Comparison of ENCODE assay signal across 10 mouse cellular contexts in genomic region chr4:109445397-109445796, GRCm38 (mm10). TPM values are rescaled to one million over a fixed set of nuclear protein-coding genes. Genes with fewer than 3 reads are reported as not detected.
DNase-seq lines count a peak whose midpoint lies in the region; ATAC-seq lines count a peak whose summit lies in the region.
"Had no signal": no experiment of that assay in that cellular context is flagged by ENCODE, and none has a peak within 500 bp of the region (broad histone marks: within the 10 kb centered on the region; RNA-seq: fewer than 3 reads in every experiment).

No protein-coding gene starts in this region.

- WGBS in forebrain, embryonic 10.5 days: 74% methylated on average over 2 of the region's 2 CpGs
- WGBS in forebrain, embryonic 14.5 days: 75% methylated on average over 2 of the region's 2 CpGs
- WGBS in liver, embryonic 13.5 days (ENCODE audit: insufficient replicate concordance): 12% methylated on average over 2 of the region's 2 CpGs

- no peak overlapping the region for H3K9ac ChIP-seq in forebrain, embryonic 14.5 days (ENCODE audit: low read length)
- peak overlapping the region; percentile 68 for H3K9ac ChIP-seq in liver, embryonic 13.5 days
- H3K9ac ChIP-seq: hindbrain, embryonic 14.5 days had no signal

- ATAC-seq in forebrain, embryonic 14.5 days: no peak
- peak; percentile 83 for ATAC-seq in erythroblast, adult 5-6 weeks (replicated peaks; ENCODE audit: low FRiP score, poor library complexity, severe bottlenecking)
- ATAC-seq in liver, embryonic 13.5 days (ENCODE audit: low read depth): peak; percentile 98
- ATAC-seq in CD4-positive, CD25-positive, alpha-beta regulatory T cell, adult 4 months: no peak

- no peak overlapping the region for H3K4me3 ChIP-seq in forebrain, embryonic 10.5 days
- no peak overlapping the region for H3K4me3 ChIP-seq in forebrain, embryonic 14.5 days (ENCODE audit: low read depth, low read length)
- peak overlapping the region; percentile 20 for H3K4me3 ChIP-seq in liver, embryonic 13.5 days (replicated peaks)

- H3K4me1 ChIP-seq in forebrain, embryonic 10.5 days: peaks cover 18% of the 10 kb centered on the region
- H3K4me1 ChIP-seq in forebrain, embryonic 14.5 days (ENCODE audit: control insufficient read depth, insufficient read depth, low read length): peaks cover 4% of the 10 kb centered on the region; the same call in 1 of the 2 replicates
- peaks cover 95% of the 10 kb centered on the region for H3K4me1 ChIP-seq in liver, embryonic 13.5 days (replicated peaks)

- DNase-seq in forebrain, embryonic 10.5 days (ENCODE audit: extremely low spot score, low spot score): no peak
- DNase-seq in forebrain, embryonic 14.5 days (ENCODE audit: low spot score): no peak
- peak; percentile 26 for DNase-seq in 3T3-L1 (ENCODE audit: low read depth, low spot score)
- DNase-seq in liver, embryonic 13.5 days: peak; percentile 83
- DNase-seq in layer of hippocampus, postnatal 10 days (ENCODE audit: low spot score in 2 of 2): no peak
- DNase-seq in gastrocnemius, postnatal 4 days (ENCODE audit: low spot score in 2 of 2): no peak
- DNase-seq: layer of hippocampus, postnatal 36 days had no signal

- H3K27me3 ChIP-seq in forebrain, embryonic 10.5 days (ENCODE audit: poor library complexity, severe bottlenecking): no peaks in the 10 kb centered on the region
- no peaks in the 10 kb centered on the region for H3K27me3 ChIP-seq in forebrain, embryonic 14.5 days (replicated peaks; ENCODE audit: control insufficient read depth, insufficient read depth, low read length)
- H3K27me3 ChIP-seq in liver, embryonic 13.5 days: no peaks in the 10 kb centered on the region

- H3K27ac ChIP-seq in forebrain, embryonic 10.5 days: peak overlapping the region; percentile 8; the same call in 1 of the 2 replicates
- no peak overlapping the region for H3K27ac ChIP-seq in forebrain, embryonic 14.5 days (ENCODE audit: low read depth, low read length)
- peak overlapping the region; percentile 98 for H3K27ac ChIP-seq in liver, embryonic 13.5 days
- H3K27ac ChIP-seq: hindbrain, embryonic 14.5 days had no signal

- no peaks in the 10 kb centered on the region for H3K9me3 ChIP-seq in forebrain, embryonic 10.5 days
- no peaks in the 10 kb centered on the region for H3K9me3 ChIP-seq in forebrain, embryonic 14.5 days (replicated peaks; ENCODE audit: control insufficient read depth, low read length)
- no peaks in the 10 kb centered on the region for H3K9me3 ChIP-seq in liver, embryonic 13.5 days (replicated peaks)

- H3K4me2 ChIP-seq in forebrain, embryonic 14.5 days (ENCODE audit: low read length): no peak overlapping the region
- H3K4me2 ChIP-seq in liver, embryonic 13.5 days: peak overlapping the region; percentile 63
- H3K4me2 ChIP-seq: hindbrain, embryonic 14.5 days had no signal

- peaks cover 14% of the 10 kb centered on the region; the same call in 1 of the 2 replicates for H3K36me3 ChIP-seq in forebrain, embryonic 10.5 days (replicated peaks)
- H3K36me3 ChIP-seq in forebrain, embryonic 14.5 days (ENCODE audit: control insufficient read depth, insufficient read depth, low read length): no peaks in the 10 kb centered on the region
- H3K36me3 ChIP-seq in liver, embryonic 13.5 days: peaks cover 65% of the 10 kb centered on the region

RNA-seq across cellular contexts. Expression of gene Ttc39a, which starts 39.0 kb away (rescaled TPM):
- polyA plus RNA-seq in forebrain, embryonic 10.5 days (2016; fragmentation: Nextera tagmentation; extraction: Ambion mirVana): 4.2 and 4.9 TPM in 2 replicates
- polyA plus RNA-seq in forebrain, embryonic 14.5 days (2014; fragmentation: Nextera tagmentation; extraction: Ambion mirVana): 0.54 and 1.0 TPM in 2 replicates
- total RNA-seq in erythroblast, adult 5-6 weeks (2015; ENCODE audit: low replicate concordance): 10.8 and 15.0 TPM in 2 replicates
- total RNA-seq in erythroblast, adult 5-6 weeks (2017; ENCODE audit: low replicate concordance): 16.7 and 17.4 TPM in 2 replicates
- polyA plus RNA-seq in liver, embryonic 13.5 days (2015; fragmentation: Nextera tagmentation; extraction: Ambion mirVana): 14.2 and 14.7 TPM in 2 replicates
- total RNA-seq in layer of hippocampus, postnatal 10 days (2021): 1 to 10 TPM in 1 of 2 experiments, under 1 TPM in 1; 0.83 to 1.1 TPM
- polyA plus RNA-seq in CD4-positive, CD25-positive, alpha-beta regulatory T cell, adult 4 months (2017; shearing (Covaris generic)): not detected
- total RNA-seq in gastrocnemius, postnatal 4 days (2021): 1 to 10 TPM in 1 of 2 experiments, under 1 TPM in 1; 0.83 to 1.2 TPM

RNA-seq across cellular contexts. Expression of gene Rnf11, which starts 39.1 kb away (rescaled TPM):
- polyA plus RNA-seq in forebrain, embryonic 10.5 days (2016; fragmentation: Nextera tagmentation; extraction: Ambion mirVana): 20.6 and 21.0 TPM in 2 replicates
- polyA plus RNA-seq in forebrain, embryonic 14.5 days (2014; fragmentation: Nextera tagmentation; extraction: Ambion mirVana): 69.4 and 74.1 TPM in 2 replicates
- total RNA-seq in erythroblast, adult 5-6 weeks (2015; ENCODE audit: low replicate concordance): 174 and 177 TPM in 2 replicates
- 241 and 315 TPM in 2 replicates for total RNA-seq in erythroblast, adult 5-6 weeks (2017; ENCODE audit: low replicate concordance)
- 30.5 and 31.1 TPM in 2 replicates for polyA plus RNA-seq in liver, embryonic 13.5 days (2015; fragmentation: Nextera tagmentation; extraction: Ambion mirVana)
- 100 to 1,000 TPM; 164 to 180 TPM for total RNA-seq in layer of hippocampus, postnatal 10 days (2021)
- polyA plus RNA-seq in CD4-positive, CD25-positive, alpha-beta regulatory T cell, adult 4 months (2017; shearing (Covaris generic)): 1 to 10 TPM; 3.6 to 6.7 TPM
- total RNA-seq in gastrocnemius, postnatal 4 days (2021): 10 to 100 TPM; 85.1 to 88.7 TPM

Comparison
In these comparisons a context has a peak if more than half of its experiments do, and no peak if none do; other contexts are left out.
1. DNase-seq: peak in 3T3-L1 (single experiment) and liver, embryonic 13.5 days (single experiment); none in forebrain, embryonic 10.5 days (single experiment), forebrain, embryonic 14.5 days (single experiment), layer of hippocampus, postnatal 10 days (0 of 2) and gastrocnemius, postnatal 4 days (0 of 2).
2. ATAC-seq: peak in erythroblast, adult 5-6 weeks (single experiment) and liver, embryonic 13.5 days (single experiment); none in forebrain, embryonic 14.5 days (single experiment) and CD4-positive, CD25-positive, alpha-beta regulatory T cell, adult 4 months (single experiment).